Mouse (Mus musculus) megakaryocyte, adult 5-6 weeks (primary cell): ENCODE results near the gene Ggnbp2. TPM values are rescaled to one million over a fixed set of nuclear protein-coding genes. Genes with fewer than 3 reads are reported as not detected.

ENCODE experiments used
- ATAC-seq: 2 replicates; pipeline ENCODE4 v1.8.0; 2016; ENCODE audit warnings: mild to moderate bottlenecking, inconsistent platforms; ENCODE audit not compliant: poor library complexity, severe bottlenecking
- total RNA-seq, 2 experiments: library from RNA; stranded (forward) in 1 of 2; stranded (reverse) in 1 of 2; fragments of 153-499, 151-499 nt in 1 of 2; fragments of 221-1000, 200-1000 nt in 1 of 2; gene quantifications; 2 replicates each; pipeline versions ENCODE4 v1.2.3 to v1.2.4; 2015 to 2017

The Ggnbp2 gene
- total RNA-seq (2015) (129 and 131 TPM in 2 replicates), total RNA-seq (2017) (164 and 179 TPM in 2 replicates)

DNA sequence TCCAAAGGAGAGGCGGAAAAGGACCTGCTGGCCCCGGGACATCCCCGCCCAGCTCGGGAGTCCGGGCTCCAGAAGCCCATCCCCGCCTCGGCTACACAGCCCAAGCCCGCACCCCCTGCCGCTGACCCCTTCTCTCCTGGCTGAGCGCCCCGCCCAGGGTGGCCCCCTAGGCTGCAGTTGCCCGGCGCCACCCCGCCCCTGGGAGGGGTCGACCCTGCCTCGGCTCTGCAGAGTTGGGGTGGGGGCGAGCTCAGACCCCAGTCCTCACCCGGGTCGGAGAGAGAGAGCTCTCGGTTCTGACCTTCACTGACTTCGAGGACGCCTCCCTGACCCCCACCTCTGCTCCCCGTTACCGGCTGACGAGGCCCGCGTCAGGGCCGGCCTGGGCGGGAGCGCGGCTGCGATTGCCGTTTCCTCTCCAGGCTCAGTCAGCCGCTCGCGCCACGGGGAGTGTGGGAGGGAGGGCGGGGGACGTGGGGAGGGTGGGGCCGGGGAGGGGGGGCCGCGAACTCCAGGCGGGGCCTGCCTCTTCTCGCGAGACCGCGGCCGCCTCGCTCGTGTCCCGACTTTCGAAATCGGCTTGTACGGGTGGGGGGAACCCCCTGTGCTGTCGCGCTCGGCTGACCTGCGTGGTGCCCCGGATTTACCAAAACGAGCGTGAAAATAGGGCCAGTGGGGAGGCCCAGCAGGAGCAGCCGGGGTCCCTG lies at the start of gene Ggnbp2:
TSS of gene Ggnbp2 (minus strand) at position 481 of the 707 bp plus-strand sequence.
- ATAC-seq: peak; percentile 76

DNA sequence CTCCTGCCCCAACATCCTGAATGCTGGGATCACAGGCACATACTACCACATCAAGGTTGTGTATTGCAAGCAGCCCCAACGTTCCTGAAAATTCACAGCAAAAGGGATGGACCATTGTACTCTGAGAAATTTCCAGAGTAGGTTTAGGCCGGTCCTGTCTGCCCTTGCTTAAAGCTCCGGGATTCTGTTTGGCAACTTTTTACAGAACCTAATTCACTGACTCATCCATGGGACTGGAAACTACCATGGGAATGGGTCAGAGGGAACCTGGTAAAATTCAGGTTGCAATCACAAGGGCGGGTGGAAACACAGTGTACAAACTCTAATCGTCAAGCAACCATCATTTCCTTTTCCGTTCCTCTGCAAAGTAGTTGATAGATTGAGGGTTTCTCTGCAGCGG lies 49.3 kb upstream of the Ggnbp2 start:
- ATAC-seq: no peak

DNA sequence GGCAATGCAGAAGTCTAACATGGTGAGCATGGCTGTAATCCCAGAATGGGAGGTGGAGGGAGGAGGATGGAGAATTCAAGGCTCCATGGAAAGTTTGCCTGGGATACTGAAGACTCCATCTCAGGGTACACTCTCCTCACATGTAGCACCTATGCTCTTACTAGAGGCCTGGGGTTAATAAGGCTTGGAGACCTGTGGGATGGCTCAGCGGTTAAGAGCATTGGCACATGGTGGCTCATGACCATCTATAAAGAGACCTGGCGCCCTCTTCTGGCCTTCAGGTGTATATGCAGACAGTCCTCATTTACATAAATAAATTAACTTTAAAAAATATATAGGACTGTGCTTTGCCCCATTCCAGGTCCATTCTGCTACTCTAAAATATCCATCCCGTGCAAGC lies 48.7 kb upstream of the Ggnbp2 start:
- peak; percentile 56 for ATAC-seq

DNA sequence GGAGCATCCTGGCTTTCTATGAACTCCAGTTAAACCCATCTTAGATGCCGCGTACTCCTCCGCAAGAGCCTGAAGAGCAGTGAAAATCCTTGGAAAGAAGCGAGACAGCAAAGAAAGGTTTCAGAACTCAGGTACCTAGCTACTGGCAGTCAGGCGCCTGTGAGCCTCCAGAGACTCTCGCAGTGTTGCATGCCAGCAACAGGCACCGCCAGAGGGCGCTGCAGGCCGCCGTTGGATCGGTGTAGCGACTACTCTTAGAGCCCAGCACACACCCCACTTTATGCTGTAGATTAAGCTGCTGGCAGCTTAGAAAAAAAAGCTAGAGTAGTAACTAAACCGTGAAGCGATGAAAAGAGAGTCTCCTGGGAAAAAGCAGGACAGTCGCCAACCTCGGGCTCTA lies 47.8 kb upstream of the Ggnbp2 start:
- peak; percentile 66 for ATAC-seq

DNA sequence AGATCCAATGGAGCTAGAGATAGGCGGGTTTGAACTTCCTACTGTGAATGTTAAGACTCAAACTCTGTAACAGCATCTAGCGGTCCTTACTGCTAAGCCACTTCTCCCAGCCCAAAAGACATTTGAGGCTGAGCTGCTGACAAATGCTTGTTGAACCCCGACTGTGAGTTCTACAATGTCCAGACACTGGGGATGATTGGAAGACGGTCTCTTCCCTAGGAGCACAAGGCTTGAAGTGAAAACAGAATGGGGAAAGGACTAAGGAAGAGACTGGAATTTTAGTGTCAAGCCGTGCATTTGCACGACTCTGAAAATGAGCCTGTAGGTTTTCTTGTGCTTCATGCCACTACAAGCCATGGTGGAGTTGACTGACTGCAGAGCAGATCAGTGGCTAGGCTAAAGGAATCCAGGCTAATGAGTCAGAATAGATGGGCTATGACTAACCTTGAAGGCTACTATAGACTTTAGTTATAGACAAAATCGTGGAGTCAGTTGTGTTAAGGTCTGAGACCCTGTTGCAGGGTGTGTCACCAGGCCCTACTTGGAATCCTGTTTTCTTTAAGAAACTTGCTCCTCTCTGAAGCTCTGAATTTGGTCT lies 46.2 kb upstream of the Ggnbp2 start:
- ATAC-seq: no peak

DNA sequence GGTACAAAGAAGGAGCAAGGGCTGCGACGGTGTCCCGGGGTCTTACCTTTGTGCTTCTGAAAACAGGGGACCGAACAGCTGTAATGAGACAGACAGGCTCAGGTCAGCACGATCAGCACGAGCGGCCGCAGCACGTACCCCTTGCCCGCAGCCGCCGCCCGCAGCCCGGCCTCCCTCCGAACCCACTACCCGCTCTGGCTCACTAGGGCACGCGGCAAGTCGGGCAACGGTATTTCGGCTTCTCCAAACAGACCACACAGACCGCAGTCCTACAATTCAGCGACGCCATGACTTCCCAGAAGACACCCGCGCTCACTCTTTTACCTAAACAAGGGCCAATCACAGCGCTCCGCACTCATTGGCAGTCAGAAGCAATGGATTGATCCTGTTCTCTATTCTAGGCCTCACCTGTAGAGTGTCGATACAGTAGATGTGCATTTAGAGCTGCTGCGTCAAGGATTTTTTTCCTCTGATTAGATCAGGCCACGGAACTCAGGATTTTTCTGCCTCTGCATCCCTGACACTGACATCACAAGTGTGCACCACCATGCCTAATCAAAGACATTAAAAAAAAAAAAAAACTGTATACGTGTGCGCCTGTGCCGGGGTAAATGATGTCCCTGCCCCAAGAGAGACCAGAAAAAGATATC lies 45.6 kb upstream of the Ggnbp2 start, which contains the start of gene Znhit3:
TSS of gene Znhit3 (minus strand) at position 314 of the 650 bp plus-strand sequence.
- ATAC-seq: peak; percentile 97

DNA sequence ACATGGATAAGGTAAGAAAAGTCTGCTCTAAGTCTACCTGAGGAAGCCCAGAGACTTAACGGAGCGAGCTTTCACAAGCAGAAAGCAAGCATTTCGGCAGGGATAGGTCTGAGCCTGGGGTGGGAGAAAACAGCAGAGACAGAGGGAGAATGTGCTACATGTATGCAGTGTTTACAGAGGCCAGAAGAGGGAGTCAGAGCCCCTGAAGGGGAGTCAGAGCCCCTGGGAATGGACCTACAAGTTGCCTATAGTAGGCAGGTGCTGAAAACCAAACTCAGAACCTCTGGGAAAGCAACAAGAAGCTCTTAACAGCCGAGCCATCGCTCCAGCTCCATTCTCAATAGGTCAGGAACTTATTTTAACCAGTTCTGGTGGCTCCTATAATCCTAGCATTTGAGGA lies 44.1 kb upstream of the Ggnbp2 start:
- ATAC-seq: no peak

DNA sequence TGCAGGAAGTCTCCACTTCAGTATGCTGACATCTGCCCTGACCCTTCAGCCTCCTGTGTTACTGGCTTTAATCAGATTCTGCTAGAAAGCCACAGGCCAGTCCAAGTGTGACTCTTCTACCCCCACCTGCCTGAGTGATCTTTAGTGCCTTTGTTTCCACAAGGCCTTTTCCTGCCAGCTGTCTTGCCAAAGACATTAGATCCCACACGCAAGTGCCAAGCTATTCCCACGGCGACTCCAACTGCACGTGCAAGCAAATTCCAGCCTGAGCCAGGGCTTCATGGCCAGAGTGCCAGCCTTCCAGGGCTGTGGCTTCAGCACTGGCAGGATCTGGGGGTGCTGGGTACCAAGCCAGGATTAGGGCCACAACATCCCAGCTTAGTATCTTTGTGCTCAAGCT lies 39.8 kb upstream of the Ggnbp2 start:
- no peak for ATAC-seq

DNA sequence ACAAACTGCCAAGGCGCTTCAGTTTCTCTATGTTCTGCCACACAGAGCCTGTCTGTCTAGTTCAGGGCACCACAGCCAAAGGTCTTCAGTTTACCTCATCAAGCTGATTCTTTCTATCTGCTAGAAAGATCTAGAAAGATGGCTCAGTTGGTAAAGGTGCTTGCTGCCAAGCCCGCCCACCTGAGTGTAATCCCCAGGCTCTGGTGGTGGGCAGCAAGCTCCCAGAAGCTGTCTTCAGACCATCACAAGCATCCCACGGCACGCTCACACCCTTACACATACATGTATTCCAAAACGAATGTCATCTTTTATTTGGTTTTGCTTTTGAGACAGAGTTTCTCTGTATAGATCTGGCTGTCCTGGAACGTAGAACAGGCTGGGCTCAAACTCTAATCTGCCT lies 37.9 kb upstream of the Ggnbp2 start:
- ATAC-seq: no peak

DNA sequence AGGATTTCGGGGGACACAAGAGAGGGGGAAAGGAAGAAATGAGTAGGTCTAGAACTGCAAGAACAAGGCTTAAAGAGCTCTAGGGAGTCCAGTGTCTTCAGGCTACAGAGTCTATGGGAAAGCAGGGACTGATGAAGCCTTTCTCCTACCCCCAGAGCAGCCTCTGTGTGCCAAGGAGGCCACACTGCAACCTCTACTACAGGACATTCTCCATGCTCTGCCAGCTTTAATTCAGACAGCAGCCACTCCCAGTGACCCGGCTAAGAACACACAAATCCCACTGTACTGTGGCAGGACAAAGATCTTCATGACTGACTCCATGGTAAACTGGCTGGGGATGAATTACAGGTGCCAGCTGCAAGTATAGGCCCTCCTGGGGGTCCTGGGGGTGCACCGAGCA lies 36.5 kb upstream of the Ggnbp2 start:
- no peak for ATAC-seq

DNA sequence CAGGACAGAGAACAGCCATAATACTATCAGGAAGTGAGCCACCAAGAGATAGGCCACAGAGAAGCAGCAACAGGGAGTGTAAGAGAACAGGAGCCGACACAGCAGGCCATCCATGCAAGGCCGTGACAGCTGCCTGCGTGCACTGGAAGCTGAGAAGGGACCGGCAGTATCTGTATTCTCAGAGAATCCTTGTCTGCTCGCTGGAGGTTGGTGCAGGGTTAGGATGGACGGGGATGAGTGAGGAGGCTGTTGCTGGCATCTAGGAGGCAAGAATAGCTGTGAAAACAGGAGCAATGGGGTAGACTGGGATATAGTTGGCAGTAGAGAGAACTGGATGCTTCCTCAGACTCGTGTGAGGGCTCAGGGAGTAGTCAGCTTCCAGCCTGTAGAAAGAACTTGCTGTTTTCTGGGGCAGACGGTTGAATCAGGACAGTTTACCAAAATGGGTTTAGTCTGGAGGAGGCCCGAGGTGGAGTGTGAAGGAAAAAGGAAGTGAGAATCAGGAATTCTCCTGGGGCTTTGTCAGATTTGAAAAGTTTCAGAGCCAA lies 34.1 kb upstream of the Ggnbp2 start:
- ATAC-seq: no peak

DNA sequence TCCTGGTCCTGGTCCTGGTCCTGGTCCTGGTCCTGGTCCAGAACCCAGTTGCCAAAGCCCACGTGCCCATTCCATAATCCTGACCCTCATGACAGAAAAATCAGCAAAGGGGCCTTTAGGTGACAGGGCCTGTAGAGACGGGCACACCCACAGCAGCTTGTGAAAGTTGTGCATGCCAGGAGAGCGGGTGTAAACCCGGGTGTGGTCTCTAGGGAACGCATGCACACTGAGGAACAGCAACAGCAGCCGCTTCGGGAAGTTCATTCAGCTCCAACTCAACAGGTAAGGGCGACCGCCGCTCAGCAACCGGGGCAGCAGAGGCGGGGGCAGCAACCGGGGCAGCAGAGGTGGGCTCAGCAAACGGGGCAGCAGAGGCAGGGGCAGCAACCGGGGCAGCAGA lies 22.5 kb upstream of the Ggnbp2 start:
- no peak for ATAC-seq

DNA sequence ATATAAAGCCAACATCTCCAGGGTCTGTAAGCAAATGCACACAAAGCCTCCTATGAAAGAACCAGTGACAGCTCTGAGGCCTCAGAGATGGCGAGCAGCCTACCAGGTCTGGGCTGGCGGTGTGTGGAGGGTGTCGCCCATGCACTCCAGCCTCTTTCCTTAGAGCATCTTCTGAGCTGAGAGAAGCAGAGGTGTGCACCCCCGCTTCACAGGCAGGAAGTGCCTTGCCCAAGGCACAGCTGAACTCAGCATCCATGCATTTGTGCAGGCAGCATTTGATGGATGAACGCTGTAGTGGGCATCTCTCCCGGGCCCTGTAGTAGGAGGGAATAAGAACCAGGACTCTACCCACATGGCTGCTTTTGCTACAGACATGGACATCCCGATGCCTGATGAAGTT lies 21.1 kb upstream of the Ggnbp2 start:
- ATAC-seq: no peak

DNA sequence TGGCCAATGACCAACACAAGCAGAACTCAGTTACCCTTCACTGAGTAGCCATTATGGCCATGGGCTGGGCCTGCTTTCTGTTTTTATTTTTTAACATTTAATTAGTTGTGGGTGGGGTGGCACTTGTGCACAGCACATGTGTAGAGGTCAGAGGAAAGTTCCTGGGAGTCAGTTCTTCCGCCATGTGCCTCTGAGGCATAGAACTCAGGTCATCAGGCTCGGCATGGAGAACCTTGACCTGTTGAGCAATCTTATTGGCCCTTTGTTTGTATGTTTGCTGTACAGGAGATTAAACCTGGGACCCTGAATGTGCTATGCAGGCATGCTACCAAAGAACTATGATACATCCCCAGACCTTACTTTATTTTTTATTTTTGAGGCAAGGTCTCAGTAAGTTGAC lies 18.9 kb upstream of the Ggnbp2 start:
- no peak for ATAC-seq

DNA sequence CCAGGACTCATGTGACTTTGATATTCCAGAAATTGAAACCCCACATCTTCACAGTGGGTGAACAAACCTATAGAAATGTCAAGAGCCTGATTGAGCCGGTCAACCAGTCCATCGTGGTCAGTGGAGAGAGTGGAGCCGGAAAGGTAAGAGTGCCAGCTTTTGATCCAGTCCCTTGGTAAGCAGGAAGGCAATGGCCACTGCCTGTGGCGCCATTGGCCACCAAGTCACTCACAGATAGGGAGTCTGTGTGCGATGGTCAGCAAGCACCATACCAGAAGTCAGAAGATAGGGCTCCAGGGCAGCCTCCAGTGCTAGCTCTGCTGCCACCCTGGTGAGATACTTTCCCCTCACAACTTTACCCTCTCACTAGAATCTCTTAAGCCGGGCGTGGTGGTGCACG lies 17.4 kb upstream of the Ggnbp2 start:
- no peak for ATAC-seq

DNA sequence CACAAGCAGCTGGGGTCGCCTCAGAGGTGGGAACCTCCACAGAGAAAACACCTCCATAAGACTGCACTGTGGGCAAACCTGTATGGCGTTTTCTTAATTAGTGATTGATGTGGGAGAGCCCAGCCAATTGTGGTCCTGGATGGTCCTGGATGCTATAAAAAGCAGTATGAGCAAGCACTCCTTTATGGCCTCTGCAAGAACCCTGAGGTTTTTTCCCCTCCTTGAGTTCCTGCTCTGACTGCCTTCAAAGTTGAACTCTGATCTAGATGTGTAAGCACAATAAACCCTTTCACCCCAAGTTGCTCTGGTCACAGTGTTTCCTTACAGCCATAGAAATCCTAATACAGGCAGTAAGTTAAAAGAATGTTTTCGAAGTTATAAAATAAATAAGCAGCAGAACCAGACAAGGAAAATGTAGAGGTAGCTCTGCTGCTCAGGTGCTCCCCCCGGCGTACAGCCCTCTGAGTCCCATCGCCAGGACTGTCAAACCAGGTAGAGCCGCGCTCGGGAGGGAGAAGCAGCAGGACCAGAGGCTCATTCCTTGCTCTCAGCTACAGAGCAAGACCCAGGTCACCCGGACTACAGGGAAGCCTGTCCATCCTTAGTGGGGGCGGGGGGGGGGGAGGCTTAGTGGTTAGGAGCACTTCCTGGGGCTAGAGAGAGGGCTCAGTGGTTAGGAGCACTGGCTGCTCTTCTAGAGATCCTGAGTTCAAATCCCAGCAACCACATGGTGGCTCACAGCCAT lies 16.3 kb upstream of the Ggnbp2 start:
- no peak for ATAC-seq

DNA sequence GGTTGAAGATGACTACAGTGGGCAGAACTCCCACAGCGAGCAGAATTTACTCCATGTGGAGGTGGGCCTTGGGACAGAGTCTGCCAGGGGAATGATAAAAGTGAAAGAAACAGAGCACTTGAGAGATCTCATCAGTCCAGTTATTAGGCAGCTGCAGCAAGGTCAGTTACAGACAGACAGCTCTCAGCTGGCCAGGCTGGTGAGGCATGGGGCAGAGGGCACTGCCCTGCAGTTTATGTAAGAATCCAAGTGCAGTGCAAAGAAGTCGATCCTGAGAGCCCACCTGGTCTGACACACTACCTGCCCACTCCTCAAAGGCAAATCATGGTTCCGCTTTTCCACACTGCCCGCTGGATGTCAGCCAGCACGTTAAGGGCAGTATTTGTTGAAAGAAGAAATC lies 15.6 kb upstream of the Ggnbp2 start:
- ATAC-seq: no peak

DNA sequence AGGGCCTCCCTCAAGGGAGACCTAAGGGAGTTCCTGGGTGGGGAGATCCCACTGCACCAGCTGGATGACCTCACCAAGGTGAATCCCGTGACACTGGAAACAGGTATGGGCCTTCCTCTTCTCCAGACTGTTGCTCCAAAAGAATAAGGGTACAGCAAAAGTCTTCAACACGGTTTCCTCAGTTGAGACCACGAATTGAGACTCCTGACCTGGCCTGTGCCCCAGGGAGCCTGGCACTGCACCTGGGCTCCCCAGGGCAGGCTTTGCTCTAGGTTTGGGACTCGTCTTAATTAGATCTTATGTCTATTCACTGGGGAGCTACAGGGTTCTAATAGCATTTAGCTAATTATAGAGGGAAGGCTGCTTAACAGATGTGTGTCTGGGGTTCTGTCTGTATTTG lies 14.6 kb upstream of the Ggnbp2 start:
- no peak for ATAC-seq

DNA sequence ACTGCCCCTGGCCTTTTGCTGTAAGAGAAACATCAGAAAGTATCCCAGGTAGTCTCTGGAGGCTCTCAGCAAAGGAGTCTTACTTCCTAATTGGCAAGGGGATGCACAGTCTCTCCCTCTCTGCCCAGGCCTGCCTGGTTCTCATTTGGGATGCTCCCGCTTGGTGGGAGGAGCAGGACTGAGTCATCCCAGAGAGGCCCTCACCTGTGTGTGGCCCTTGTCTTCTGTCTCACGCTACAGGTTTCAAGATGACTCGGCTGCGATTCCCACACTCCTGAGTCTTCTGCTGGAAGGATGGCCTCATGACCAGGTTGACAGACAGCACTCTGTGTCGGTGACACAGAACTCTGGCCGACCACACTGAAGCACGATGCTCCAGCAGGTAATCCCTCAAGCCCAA lies 11.7 kb upstream of the Ggnbp2 start:
- no peak for ATAC-seq

DNA sequence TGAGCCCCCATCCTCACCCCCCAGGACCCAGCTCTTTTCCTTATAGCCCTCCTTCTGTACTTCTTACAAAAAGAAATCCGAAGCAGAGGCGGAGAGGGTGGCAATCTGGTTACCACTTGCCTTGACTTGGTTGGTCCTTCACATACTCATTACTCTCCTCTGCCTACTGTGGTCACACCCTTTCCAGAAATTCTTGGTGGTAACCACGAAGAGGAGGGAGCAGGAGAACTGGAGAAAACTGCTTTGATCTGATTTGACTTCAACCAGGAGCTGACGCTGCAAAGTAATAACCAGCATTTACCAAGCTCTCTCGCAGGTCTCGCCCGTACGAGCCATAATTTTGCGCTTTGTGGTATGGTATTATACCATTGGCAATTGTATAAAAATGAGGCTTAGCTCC lies 10.4 kb upstream of the Ggnbp2 start:
- ATAC-seq: no peak

DNA sequence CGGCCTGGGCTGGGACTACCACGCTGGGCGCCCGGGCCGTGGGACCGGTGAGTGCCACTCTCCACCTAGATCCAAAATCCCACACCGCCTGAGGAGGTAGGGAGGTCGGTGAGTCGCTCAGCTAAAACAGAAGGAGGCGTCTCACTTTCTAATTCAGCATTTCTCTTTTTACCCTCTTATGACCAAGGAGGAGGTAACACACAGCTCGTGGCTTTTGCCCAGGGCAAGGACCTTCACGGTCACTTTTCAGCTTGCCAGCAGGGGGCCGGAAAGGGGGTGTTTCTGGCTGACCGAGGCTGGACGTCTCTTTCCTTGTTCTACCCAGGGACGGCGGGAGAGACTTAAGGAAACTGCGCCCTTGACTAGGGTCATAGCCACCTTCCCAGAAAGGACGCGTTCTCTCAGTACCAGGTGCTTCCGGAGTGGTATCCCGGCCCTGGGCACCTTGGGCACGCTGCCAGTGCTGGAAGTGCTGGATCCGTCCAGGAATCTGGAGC lies 9.9 kb upstream of the Ggnbp2 start:
- ATAC-seq: peak; percentile 63
